In genomic region chr17:47142885-47143284, GRCm38 (mm10) we compare ENCODE assay signal across 8 mouse cellular contexts.
A peak's percentile ranks its signal among the peaks of the same experiment; 100 is the strongest.
DNase-seq lines count a peak whose midpoint lies in the region; ATAC-seq and TF ChIP-seq lines count a peak whose summit lies in the region.

No protein-coding gene starts in this region.

- H3K27ac ChIP-seq in left cerebral cortex, adult 2 months = peak overlapping the region; percentile 98; the same call in 1 of the 2 replicates
- no peak overlapping the region for H3K27ac ChIP-seq in embryonic facial prominence, embryonic 11.5 days (replicated peaks; ENCODE audit: low read depth, low read length)
- 0 out of 2 replicates have a peak overlapping the region, but pooled peaks have one; percentile 27 for H3K27ac ChIP-seq in hindbrain, embryonic 16.5 days (ENCODE audit: low read depth, low read length)
- peak overlapping the region; percentile 99; the same call in 1 of the 2 replicates for H3K27ac ChIP-seq in midbrain, embryonic 15.5 days

- no peaks in the 10 kb centered on the region for H3K9me3 ChIP-seq in embryonic facial prominence, embryonic 11.5 days (replicated peaks; ENCODE audit: control insufficient read depth, low read length)
- H3K9me3 ChIP-seq in hindbrain, embryonic 16.5 days (ENCODE audit: control insufficient read depth, low read length) = no peaks in the 10 kb centered on the region
- no peaks in the 10 kb centered on the region for H3K9me3 ChIP-seq in midbrain, embryonic 15.5 days

- no peak for ATAC-seq in embryonic facial prominence, embryonic 11.5 days (replicated peaks; ENCODE audit: insufficient number of reproducible peaks, low FRiP score, low TSS enrichment, low read depth)
- ATAC-seq in hindbrain, embryonic 16.5 days = no peak
- no peak for ATAC-seq in midbrain, embryonic 15.5 days (replicated peaks)

- no peak overlapping the region; the same call in 1 of the 2 replicates for H3K9ac ChIP-seq in embryonic facial prominence, embryonic 11.5 days (replicated peaks; ENCODE audit: low read length)
- H3K9ac ChIP-seq in hindbrain, embryonic 16.5 days (ENCODE audit: low read depth, low read length) = peak overlapping the region; percentile 49; the same call in 1 of the 2 replicates
- 0 out of 2 replicates have a peak overlapping the region, but pooled peaks have one; percentile 2 for H3K9ac ChIP-seq in midbrain, embryonic 15.5 days

- DNase-seq in left cerebral cortex, adult 2 months (ENCODE audit: extremely low spot score in 1 of 2, low spot score in 2 of 2) = no peak
- no peak for DNase-seq in left cerebral cortex, adult 8-10 months (ENCODE audit: low spot score in 2 of 2)
- no peak for DNase-seq in embryonic facial prominence, embryonic 11.5 days (ENCODE audit: low spot score)
- DNase-seq in layer of hippocampus, postnatal 25 days (ENCODE audit: extremely low spot score in 1 of 2, low spot score in 1 of 2) = no peak
- DNase-seq in gastrocnemius, postnatal 36 days = no peak
- no peak for DNase-seq in gastrocnemius, postnatal 25 days

- H3K27me3 ChIP-seq in embryonic facial prominence, embryonic 11.5 days (ENCODE audit: control insufficient read depth, insufficient read depth, low read length) = no peaks in the 10 kb centered on the region
- H3K27me3 ChIP-seq in hindbrain, embryonic 16.5 days (replicated peaks; ENCODE audit: control insufficient read depth, insufficient read depth, low read length) = no peaks in the 10 kb centered on the region
- H3K27me3 ChIP-seq in midbrain, embryonic 15.5 days (replicated peaks) = no peaks in the 10 kb centered on the region

- WGBS in embryonic facial prominence, embryonic 11.5 days = 22% methylated on average over 7 of the region's 7 CpGs
- 12% methylated on average over 7 of the region's 7 CpGs for whole genome bisulfite sequencing in hindbrain, embryonic 16.5 days
- 16% methylated on average over 7 of the region's 7 CpGs for WGBS in midbrain, embryonic 15.5 days

- no peaks in the 10 kb centered on the region for H3K36me3 ChIP-seq in embryonic facial prominence, embryonic 11.5 days (replicated peaks; ENCODE audit: control insufficient read depth, insufficient read depth, low read depth, low read length)
- no peaks in the 10 kb centered on the region for H3K36me3 ChIP-seq in hindbrain, embryonic 16.5 days (ENCODE audit: control insufficient read depth, insufficient read depth, low read length)
- no peaks in the 10 kb centered on the region for H3K36me3 ChIP-seq in midbrain, embryonic 15.5 days (replicated peaks)

- no peak for TF ChIP-seq CTCF in left cerebral cortex, adult 2 months (IDR thresholded peaks at IDR 0.05)

- no peaks in the 10 kb centered on the region; the same call in 1 of the 2 replicates for H3K4me1 ChIP-seq in embryonic facial prominence, embryonic 11.5 days (ENCODE audit: control insufficient read depth, insufficient read depth, low read length)
- peaks cover 32% of the 10 kb centered on the region for H3K4me1 ChIP-seq in hindbrain, embryonic 16.5 days (ENCODE audit: control insufficient read depth, insufficient read depth, low read depth, low read length)
- H3K4me1 ChIP-seq in midbrain, embryonic 15.5 days = peaks cover 56% of the 10 kb centered on the region

- H3K4me3 ChIP-seq in left cerebral cortex, adult 2 months = peak overlapping the region; percentile 80
- H3K4me3 ChIP-seq in embryonic facial prominence, embryonic 11.5 days (ENCODE audit: low read depth, low read length) = peak overlapping the region; percentile 67
- H3K4me3 ChIP-seq in hindbrain, embryonic 16.5 days (ENCODE audit: low read length) = peak overlapping the region; percentile 71
- H3K4me3 ChIP-seq in midbrain, embryonic 15.5 days = peak overlapping the region; percentile 54

- intact Hi-C loops in left cerebral cortex, adult 2 months (cut with DNase I) = loop anchor here (5.0 to 10.0 kb wide), 4 partner anchors 34 to 362 kb away; partner anchors contain the start of genes Ccnd3 and Taf8
- intact Hi-C loops in gastrocnemius, postnatal 36 days (cut with DNase I) = no loop called here

- peak overlapping the region; percentile 93 for H3K4me2 ChIP-seq in embryonic facial prominence, embryonic 11.5 days (ENCODE audit: low read depth, low read length)
- H3K4me2 ChIP-seq in hindbrain, embryonic 16.5 days (ENCODE audit: low read length) = peak overlapping the region; percentile 84
- peak overlapping the region; percentile 79 for H3K4me2 ChIP-seq in midbrain, embryonic 15.5 days
